Mouse (Mus musculus): ENCODE data around the gene Clca4a. TPM values are rescaled to one million over a fixed set of nuclear protein-coding genes. Genes with fewer than 3 reads are reported as not detected.

Gene Clca4a
- not detected in 2 replicates for polyA plus RNA-seq (2012; rRNA removed)

GRCm38 (mm10) chr3:144974945-144975344 lies at the start of gene Clca4a:
Gene Clca4a, minus strand, starts transcription at chr3:144975045.

GRCm38 (mm10) chr3:144932335-144932734 lies 42.5 kb downstream of the Clca4a start, which contains the start of gene Clca4b:
Gene Clca4b, minus strand, starts transcription at chr3:144932529.

Other genes with a start within 250 kb of the Clca4a start
- gene Clca3a1, start 214.1 kb downstream of the Clca4a start, polyA plus RNA-seq (2012; rRNA removed), result 0.84 and 2.2 TPM in 2 replicates
- gene Clca3a2, start 155.6 kb downstream of the Clca4a start, polyA plus RNA-seq (2012; rRNA removed), result 0.07 and 0.16 TPM in 2 replicates
- gene Clca3b, start 125.7 kb downstream of the Clca4a start, polyA plus RNA-seq (2012; rRNA removed), result not detected in 2 replicates
- 0.04 TPM in 1 of 2 replicates, not detected in the other for gene Clca4b, start 42.5 kb downstream of the Clca4a start, polyA plus RNA-seq (2012; rRNA removed)
- 0.05 and 0.15 TPM in 2 replicates for gene Clca1, start 57.7 kb upstream of the Clca4a start, polyA plus RNA-seq (2012; rRNA removed)
- 0.07 and 0.19 TPM in 2 replicates for gene Clca2, start 124.4 kb upstream of the Clca4a start, polyA plus RNA-seq (2012; rRNA removed)
- gene Odf2l, start 143.5 kb upstream of the Clca4a start, polyA plus RNA-seq (2012; rRNA removed), result 35.8 and 45.5 TPM in 2 replicates

All from central nervous system, embryonic 11.5 days (tissue).